Mouse (Mus musculus) layer of hippocampus, adult 9-11 months (tissue): ENCODE data around the gene Gm40193.
A peak's percentile ranks its signal among the peaks of the same experiment; 100 is the strongest.

Source experiments
- DNase-seq: peaks from one replicate; pipeline ENCODE4 v3.0.0; 2022

Gm40193 gene

GRCm38 (mm10) chr11:70502018-70502417 lies 30.7 kb downstream of the Gm40193 start:
- no peak for DNase-seq

GRCm38 (mm10) chr11:70500476-70500812 lies 32.3 kb downstream of the Gm40193 start:
- no peak for DNase-seq

DNA sequence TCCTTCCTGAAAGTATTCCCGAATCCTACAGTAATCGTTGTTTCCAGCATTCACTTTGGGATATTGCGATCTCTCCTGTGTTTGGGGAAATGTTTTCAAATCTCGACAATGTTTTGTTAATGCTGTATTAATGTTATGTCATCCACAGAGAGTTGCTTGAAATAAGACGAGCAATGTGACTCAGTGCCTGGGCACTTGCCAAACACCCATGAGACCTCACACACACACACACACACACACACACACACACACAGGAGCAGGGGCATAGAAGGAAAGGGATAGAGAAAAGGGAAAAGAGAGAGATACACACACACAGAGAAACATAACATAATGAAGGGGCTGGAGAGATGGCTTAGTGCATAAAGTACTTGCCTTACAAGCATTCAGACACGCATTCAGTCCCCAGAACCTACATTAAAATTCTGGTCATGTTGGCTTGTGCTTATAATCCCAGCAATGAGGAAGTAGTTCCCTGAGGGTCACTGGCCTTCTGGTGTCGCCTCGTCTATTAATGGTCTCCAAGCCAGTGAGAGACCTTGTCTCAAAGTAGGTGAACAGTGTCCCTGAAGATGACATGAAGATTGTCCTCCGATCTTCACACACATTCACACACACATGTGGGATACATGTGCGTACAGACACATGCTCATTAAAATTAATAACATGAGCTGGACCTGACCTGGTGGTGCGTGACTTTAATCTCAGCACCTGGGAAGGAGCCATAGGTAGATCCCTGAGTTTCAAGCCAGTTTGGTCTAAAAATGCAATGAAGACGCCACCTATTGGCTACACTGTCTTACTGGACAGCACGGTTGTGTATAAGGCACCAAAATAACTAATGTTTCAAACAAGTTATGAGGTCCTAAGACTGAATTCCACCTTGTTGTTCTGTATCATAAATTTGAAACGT lies 32.9 kb downstream of the Gm40193 start:
- no peak for DNase-seq

GRCm38 (mm10) chr11:70489684-70490083 lies 43.1 kb downstream of the Gm40193 start:
- DNase-seq, result peak; percentile 74

- peak; percentile 53 for DNase-seq
Measured at GRCm38 (mm10) chr11:70489138-70489537, 43.6 kb downstream of the Gm40193 start.

DNA sequence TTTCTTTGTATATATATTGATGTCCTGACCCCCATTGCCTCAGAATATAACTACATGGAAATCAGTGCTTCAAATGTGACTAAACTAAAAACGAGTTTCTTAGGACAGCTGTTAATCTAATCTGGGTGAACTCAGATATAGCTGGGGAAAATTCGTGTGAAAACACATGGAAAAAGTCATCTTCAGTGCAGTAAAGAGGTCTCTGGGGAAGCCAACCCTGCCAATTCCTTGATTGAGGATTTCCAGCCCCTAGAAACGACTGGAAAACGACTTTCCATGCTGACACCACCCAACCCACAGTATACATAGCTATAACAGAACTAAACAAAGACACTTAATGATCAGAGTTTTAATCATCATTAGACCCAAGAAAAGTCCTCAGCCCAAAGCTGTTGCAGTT lies 44.9 kb downstream of the Gm40193 start:
- no peak for DNase-seq

- no peak for DNase-seq
Measured at GRCm38 (mm10) chr11:70485498-70485897, 47.2 kb downstream of the Gm40193 start.
